Mouse (Mus musculus): ENCODE data around the gene Slc25a54. TPM values are rescaled to one million over a fixed set of nuclear protein-coding genes. Genes with fewer than 3 reads are reported as not detected.

The Slc25a54 gene
- polyA plus RNA-seq, 1 experiment from 2014 or later = not detected

DNA sequence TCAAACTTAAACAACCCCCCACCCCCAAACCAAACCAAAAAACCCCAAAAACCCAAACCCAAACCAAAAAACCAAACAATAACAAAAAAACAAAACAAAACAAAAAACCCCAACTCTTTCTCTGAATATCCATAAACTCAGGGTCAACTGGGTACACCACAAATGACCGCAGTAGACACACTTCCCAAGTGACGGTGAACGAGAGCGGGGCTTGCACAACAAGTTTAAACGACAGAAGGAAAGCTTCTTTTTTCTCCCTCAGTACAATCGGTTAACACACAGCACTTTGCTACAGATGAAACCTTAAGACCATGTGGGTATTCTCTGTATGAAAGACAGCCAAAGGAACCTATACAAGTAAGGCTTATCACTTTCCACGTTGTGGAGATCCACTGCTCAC, 17.9 kb upstream of the Slc25a54 start:
- 50% methylated on average over 7 of the region's 7 CpGs for WGBS (ENCODE audit: insufficient replicate concordance)
- Histone ChIP-seq H3K27me3 (replicated peaks) (no peaks in the 10 kb centered on the region; the same call in 1 of the 2 replicates), H3K27ac (no peak overlapping the region), H3K4me1 (no peaks in the 10 kb centered on the region), H3K9me3 (replicated peaks) (no peaks in the 10 kb centered on the region), H3K4me2 (no peak overlapping the region), H3K9ac (no peak overlapping the region), H3K4me3 (no peak overlapping the region), H3K36me3 (no peaks in the 10 kb centered on the region)
- no peak for ATAC-seq

DNA sequence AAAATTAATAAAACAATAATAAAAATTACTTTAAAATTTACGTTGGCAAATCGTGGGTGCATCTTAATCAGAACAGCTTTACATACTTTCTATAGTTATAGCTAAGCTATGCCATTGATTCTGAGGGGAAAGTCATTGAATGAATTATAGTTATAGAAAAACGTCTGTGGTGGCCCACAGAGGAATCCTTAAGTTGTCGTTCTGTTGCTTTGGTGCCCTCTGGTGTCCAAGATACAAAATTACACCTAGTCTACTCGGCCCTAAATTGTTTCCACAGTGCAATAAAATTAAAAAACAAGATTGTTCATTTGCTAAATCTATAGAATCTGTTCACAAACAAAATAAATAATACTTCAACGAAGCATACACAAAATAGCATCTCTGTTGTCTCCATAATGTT, 17.3 kb upstream of the Slc25a54 start:
- no peaks in the 10 kb centered on the region for H3K36me3 ChIP-seq
- no peak overlapping the region for H3K9ac ChIP-seq
- no peaks in the 10 kb centered on the region for H3K9me3 ChIP-seq (replicated peaks)
- H3K4me3 ChIP-seq = no peak overlapping the region
- H3K4me1 ChIP-seq = no peaks in the 10 kb centered on the region
- H3K27me3 ChIP-seq (replicated peaks) = no peaks in the 10 kb centered on the region; the same call in 1 of the 2 replicates
- no peak overlapping the region for H3K27ac ChIP-seq
- WGBS (ENCODE audit: insufficient replicate concordance) = 2% methylated on average over 6 of the region's 6 CpGs
- no peak for ATAC-seq
- H3K4me2 ChIP-seq = no peak overlapping the region

DNA sequence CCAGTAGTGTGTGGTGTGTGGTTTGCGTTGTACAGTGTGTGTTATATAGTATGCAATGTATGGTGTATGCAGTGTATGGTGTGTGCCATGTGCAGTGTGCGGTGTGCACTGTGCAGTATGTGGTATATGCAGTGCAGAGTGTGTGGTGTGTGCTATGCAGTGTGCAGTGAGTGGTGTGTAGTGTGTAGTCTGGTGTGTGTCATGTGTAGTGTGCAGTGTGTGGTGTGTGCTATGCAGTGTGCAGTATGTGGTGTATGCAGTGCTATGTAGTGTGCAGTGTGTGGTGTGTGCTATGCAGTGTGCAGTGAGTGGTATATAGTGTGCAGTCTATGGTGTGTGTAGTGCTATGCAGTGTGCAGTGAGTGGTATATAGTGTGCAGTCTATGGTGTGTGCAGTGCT, 4.1 kb downstream of the Slc25a54 start:
- ATAC-seq = no peak
- WGBS (ENCODE audit: insufficient replicate concordance) = 71% methylated on average over 2 of the region's 2 CpGs
- Histone ChIP-seq H3K9ac (no peak overlapping the region), H3K36me3 (no peaks in the 10 kb centered on the region), H3K9me3 (replicated peaks) (no peaks in the 10 kb centered on the region), H3K4me2 (no peak overlapping the region), H3K4me3 (no peak overlapping the region), H3K27me3 (replicated peaks) (no peaks in the 10 kb centered on the region), H3K4me1 (no peaks in the 10 kb centered on the region), H3K27ac (no peak overlapping the region)

- H3K36me3 ChIP-seq = no peaks in the 10 kb centered on the region
- H3K4me2 ChIP-seq = no peak overlapping the region
- no peak for ATAC-seq
- H3K4me3 ChIP-seq = no peak overlapping the region
- no peaks in the 10 kb centered on the region for H3K9me3 ChIP-seq (replicated peaks)
- H3K27me3 ChIP-seq (replicated peaks) = no peaks in the 10 kb centered on the region
- H3K9ac ChIP-seq = no peak overlapping the region
- 25% methylated on average over 2 of the region's 2 CpGs for WGBS (ENCODE audit: insufficient replicate concordance)
- H3K4me1 ChIP-seq = no peaks in the 10 kb centered on the region
- H3K27ac ChIP-seq = no peak overlapping the region
Measured at GRCm38 (mm10) chr3:109088460-109088859, 8.2 kb downstream of the Slc25a54 start.

- H3K4me2 ChIP-seq = no peak overlapping the region
- H3K9ac ChIP-seq = no peak overlapping the region
- WGBS (ENCODE audit: insufficient replicate concordance) = 57% methylated on average over 8 of the region's 8 CpGs
- no peak for ATAC-seq
- H3K9me3 ChIP-seq (replicated peaks) = no peaks in the 10 kb centered on the region
- no peaks in the 10 kb centered on the region for H3K27me3 ChIP-seq (replicated peaks)
- no peaks in the 10 kb centered on the region for H3K4me1 ChIP-seq
- no peaks in the 10 kb centered on the region for H3K36me3 ChIP-seq
- H3K27ac ChIP-seq = no peak overlapping the region
- H3K4me3 ChIP-seq = no peak overlapping the region
Measured at GRCm38 (mm10) chr3:109104702-109105101, 24.4 kb downstream of the Slc25a54 start.

GRCm38 (mm10) chr3:109117136-109117535, 36.9 kb downstream of the Slc25a54 start:
- Histone ChIP-seq H3K9ac (no peak overlapping the region), H3K9me3 (replicated peaks) (peaks cover 6% of the 10 kb centered on the region; the same call in 1 of the 2 replicates), H3K4me3 (no peak overlapping the region), H3K27ac (no peak overlapping the region), H3K36me3 (no peaks in the 10 kb centered on the region), H3K27me3 (replicated peaks) (0 out of 2 replicates have a peak, but pooled peaks cover 4% of the 10 kb centered on the region), H3K4me1 (peaks cover under 1% of the 10 kb centered on the region; the same call in 1 of the 2 replicates), H3K4me2 (no peak overlapping the region)
- ATAC-seq = no peak

GRCm38 (mm10) chr3:109119562-109119961, 39.3 kb downstream of the Slc25a54 start:
- 65% methylated on average over 5 of the region's 5 CpGs for WGBS (ENCODE audit: insufficient replicate concordance)
- 0 out of 2 replicates have a peak, but pooled peaks cover under 1% of the 10 kb centered on the region for H3K9me3 ChIP-seq (replicated peaks)
- H3K4me3 ChIP-seq = no peak overlapping the region
- no peak overlapping the region for H3K27ac ChIP-seq
- peaks cover 16% of the 10 kb centered on the region for H3K4me1 ChIP-seq
- H3K36me3 ChIP-seq = no peaks in the 10 kb centered on the region
- H3K4me2 ChIP-seq = no peak overlapping the region
- peaks cover 10% of the 10 kb centered on the region; the same call in 1 of the 2 replicates for H3K27me3 ChIP-seq (replicated peaks)
- no peak overlapping the region for H3K9ac ChIP-seq
- no peak for ATAC-seq

- Histone ChIP-seq H3K4me1 (peaks cover 16% of the 10 kb centered on the region), H3K27me3 (replicated peaks) (peaks cover 10% of the 10 kb centered on the region; the same call in 1 of the 2 replicates)
- 75% methylated on average over 5 of the region's 5 CpGs for WGBS (ENCODE audit: insufficient replicate concordance)
Measured at GRCm38 (mm10) chr3:109119973-109120372, 39.7 kb downstream of the Slc25a54 start.

GRCm38 (mm10) chr3:109122641-109123530, 42.6 kb downstream of the Slc25a54 start, which contains the start of gene Slc25a24:
Gene Slc25a24, plus strand, starts transcription at chr3:109123149.
- 1% methylated on average over 41 of the region's 49 CpGs for WGBS (ENCODE audit: insufficient replicate concordance)
- Histone ChIP-seq H3K27ac (peak within 1 kb of the TSS; percentile 43; the same call in 1 of the 2 replicates), H3K9ac (peak within 1 kb of the TSS; percentile 75), H3K9me3 (replicated peaks) (no peaks in the 10 kb centered on the region), H3K36me3 (no peaks in the 10 kb centered on the region), H3K27me3 (replicated peaks) (peaks cover 10% of the 10 kb centered on the region; the same call in 1 of the 2 replicates), H3K4me2 (peak within 1 kb of the TSS; percentile 84), H3K4me1 (peaks cover 24% of the 10 kb centered on the region), H3K4me3 (peak within 1 kb of the TSS; percentile 68)
- ATAC-seq = peak; percentile 89

More at GRCm38 (mm10) chr3:109119973-109120372, 39.7 kb downstream of the Slc25a54 start:
- H3K4me3 ChIP-seq = no peak overlapping the region
- no peak for ATAC-seq
- H3K27ac ChIP-seq = no peak overlapping the region
- H3K36me3 ChIP-seq = no peaks in the 10 kb centered on the region
- H3K9ac ChIP-seq = no peak overlapping the region
- no peak overlapping the region for H3K4me2 ChIP-seq
- no peaks in the 10 kb centered on the region for H3K9me3 ChIP-seq (replicated peaks)

- Histone ChIP-seq H3K9ac (peak overlapping the region; percentile 75), H3K27me3 (replicated peaks) (peaks cover 10% of the 10 kb centered on the region; the same call in 1 of the 2 replicates), H3K27ac (0 out of 2 replicates have a peak overlapping the region, but pooled peaks have one; percentile 43), H3K4me2 (peak overlapping the region; percentile 84), H3K4me3 (peak overlapping the region; percentile 68), H3K4me1 (peaks cover 24% of the 10 kb centered on the region), H3K36me3 (no peaks in the 10 kb centered on the region), H3K9me3 (replicated peaks) (no peaks in the 10 kb centered on the region)
- WGBS (ENCODE audit: insufficient replicate concordance) = 12% methylated on average over 8 of the region's 8 CpGs
- no peak for ATAC-seq
Measured at GRCm38 (mm10) chr3:109123531-109123981, 43.3 kb downstream of the Slc25a54 start.

DNA sequence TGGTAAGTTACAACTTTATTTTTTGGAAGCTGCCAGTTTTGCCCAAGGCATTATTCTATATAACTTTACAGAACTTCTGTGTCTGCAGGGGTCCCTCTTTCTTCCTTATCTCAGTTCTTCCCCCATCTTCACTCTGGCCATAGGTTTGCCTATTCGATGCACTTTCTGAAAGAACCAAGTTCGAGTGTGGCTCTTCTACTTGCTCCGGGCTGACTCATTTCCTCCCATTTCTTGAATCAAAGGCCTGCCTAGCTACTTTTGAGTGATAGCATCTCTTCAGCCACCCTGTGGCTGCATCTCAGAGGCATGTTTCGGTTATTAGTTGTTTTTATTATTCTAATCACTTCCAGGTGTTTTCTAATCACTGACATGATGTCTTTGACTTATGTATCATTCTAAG, 43.8 kb downstream of the Slc25a54 start:
- peak overlapping the region; percentile 68; the same call in 1 of the 2 replicates for H3K4me3 ChIP-seq
- 17% methylated on average over 4 of the region's 4 CpGs for WGBS (ENCODE audit: insufficient replicate concordance)
- H3K36me3 ChIP-seq = no peaks in the 10 kb centered on the region
- peaks cover 24% of the 10 kb centered on the region for H3K4me1 ChIP-seq
- H3K9ac ChIP-seq = no peak overlapping the region
- no peaks in the 10 kb centered on the region for H3K9me3 ChIP-seq (replicated peaks)
- H3K27ac ChIP-seq = no peak overlapping the region
- H3K4me2 ChIP-seq = peak overlapping the region; percentile 84
- H3K27me3 ChIP-seq (replicated peaks) = peaks cover 10% of the 10 kb centered on the region; the same call in 1 of the 2 replicates
- no peak for ATAC-seq

DNA sequence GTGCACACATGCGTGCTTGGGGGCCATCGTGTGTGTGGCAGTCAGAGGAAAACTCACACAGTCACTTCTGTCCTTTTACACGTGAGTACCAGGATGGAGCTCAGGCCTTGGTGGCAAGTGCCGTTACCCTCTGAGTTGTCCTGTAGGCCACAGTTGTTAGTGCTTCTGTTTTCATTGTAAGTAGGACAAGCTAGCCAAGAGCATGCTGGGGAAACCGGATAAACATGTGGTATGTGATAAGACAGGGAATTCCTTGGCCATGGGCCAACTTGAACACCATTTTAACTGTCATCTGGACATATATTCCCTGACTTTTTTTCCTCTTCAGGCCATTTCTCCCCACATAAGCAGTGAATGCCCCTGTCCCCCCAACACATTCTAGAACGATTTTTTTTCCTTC, 45.3 kb downstream of the Slc25a54 start:
- Histone ChIP-seq H3K4me2 (no peak overlapping the region), H3K4me3 (no peak overlapping the region), H3K27ac (no peak overlapping the region), H3K27me3 (replicated peaks) (peaks cover 10% of the 10 kb centered on the region; the same call in 1 of the 2 replicates), H3K36me3 (no peaks in the 10 kb centered on the region), H3K4me1 (peaks cover 24% of the 10 kb centered on the region), H3K9me3 (replicated peaks) (no peaks in the 10 kb centered on the region), H3K9ac (no peak overlapping the region)
- 61% methylated on average over 6 of the region's 6 CpGs for WGBS (ENCODE audit: insufficient replicate concordance)
- no peak for ATAC-seq

Measured in liver, embryonic 12.5 days (tissue).